Mouse (Mus musculus): Measurements from ENCODE around the gene Slc16a9.
"Not testable (repeated sequence)": the region's sequence is repeated elsewhere in the genome, so short reads cannot be mapped to it uniquely, and the experiment has no call there.

Slc16a9 gene

GRCm38 (mm10) chr10:70244921-70245558, at the start of gene Slc16a9:
TSS of gene Slc16a9 (plus strand) at chr10:70245100.
- in situ Hi-C loops (cut with MboI; ENCODE audit: low pct_unique_long_range_greater_than_20kb in 1 of 2, low sequenced_read_pairs in 2 of 2, unreplicated experiment in 1 of 2), result no loop called here

GRCm38 (mm10) chr10:70195279-70195678, 49.6 kb upstream of the Slc16a9 start:
- in situ Hi-C loops (cut with MboI; ENCODE audit: low pct_unique_long_range_greater_than_20kb in 1 of 2, low sequenced_read_pairs in 2 of 2, unreplicated experiment in 1 of 2), result no loop called here

DNA sequence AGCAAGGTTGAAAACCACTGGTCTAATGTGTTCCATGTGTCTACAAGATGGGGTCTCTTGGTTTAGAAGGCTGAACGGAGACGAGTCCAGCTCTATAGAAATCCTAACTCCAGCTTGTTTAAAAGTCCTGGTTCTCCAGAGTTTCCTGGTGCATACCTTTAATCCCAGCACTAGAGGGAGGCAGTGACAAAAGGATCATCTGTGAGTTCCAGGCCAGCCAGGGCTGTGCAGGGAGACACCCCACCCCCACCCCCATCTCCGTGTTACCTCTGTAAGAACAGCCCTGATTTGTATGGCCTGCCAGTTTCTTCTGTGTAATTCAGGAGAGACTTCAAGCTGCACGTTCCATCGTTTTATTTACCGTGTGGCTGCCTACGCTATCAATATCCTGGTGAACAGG, 49.1 kb upstream of the Slc16a9 start:
- in situ Hi-C loops (cut with MboI; ENCODE audit: low pct_unique_long_range_greater_than_20kb in 1 of 2, low sequenced_read_pairs in 2 of 2, unreplicated experiment in 1 of 2), result no loop called here

DNA sequence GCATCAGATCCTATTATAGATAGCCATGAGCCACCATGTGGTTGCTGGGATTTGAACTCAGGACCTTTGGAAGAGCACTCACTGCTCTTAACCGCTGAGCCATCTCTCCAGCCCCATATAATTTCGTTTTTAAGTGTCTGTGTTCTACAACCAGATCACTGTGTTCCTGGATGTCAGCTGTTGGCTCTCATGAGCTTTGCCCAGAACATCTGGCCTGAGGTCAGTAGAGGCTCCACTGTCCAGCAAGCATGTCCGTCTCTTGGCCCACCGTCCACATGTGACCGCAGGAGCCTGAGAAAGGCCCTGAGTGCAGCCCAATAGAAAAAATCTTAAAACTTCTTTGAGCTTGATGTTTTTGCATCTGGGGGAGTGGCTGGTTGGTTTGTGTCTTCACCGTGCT, 48.2 kb upstream of the Slc16a9 start:
- in situ Hi-C loops (cut with MboI; ENCODE audit: low pct_unique_long_range_greater_than_20kb in 1 of 2, low sequenced_read_pairs in 2 of 2, unreplicated experiment in 1 of 2), result no loop called here

- in situ Hi-C loops (cut with MboI; ENCODE audit: low pct_unique_long_range_greater_than_20kb in 1 of 2, low sequenced_read_pairs in 2 of 2, unreplicated experiment in 1 of 2), result no loop called here
Measured at GRCm38 (mm10) chr10:70197601-70198000, 47.3 kb upstream of the Slc16a9 start.

DNA sequence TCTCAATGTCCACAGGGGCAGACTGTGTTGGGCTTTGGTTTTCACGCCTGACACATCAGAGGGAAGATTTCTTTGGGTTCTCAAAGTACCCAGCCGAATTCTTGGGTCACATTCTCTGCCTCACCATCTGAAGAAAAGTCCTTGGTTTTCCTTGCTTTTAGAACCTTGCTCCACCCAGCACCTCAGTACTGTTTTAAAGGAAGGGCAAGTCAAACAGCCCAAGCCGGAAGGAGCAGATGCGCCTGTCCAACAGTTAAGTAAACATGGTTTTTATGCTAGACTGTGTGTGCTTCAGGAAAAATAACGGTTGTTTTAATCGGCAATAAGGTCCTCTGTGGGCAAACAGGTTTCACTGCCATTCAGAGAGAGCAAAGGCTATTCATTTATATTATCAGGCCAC, 46.9 kb upstream of the Slc16a9 start:
- in situ Hi-C loops (cut with MboI; ENCODE audit: low pct_unique_long_range_greater_than_20kb in 1 of 2, low sequenced_read_pairs in 2 of 2, unreplicated experiment in 1 of 2), result no loop called here

DNA sequence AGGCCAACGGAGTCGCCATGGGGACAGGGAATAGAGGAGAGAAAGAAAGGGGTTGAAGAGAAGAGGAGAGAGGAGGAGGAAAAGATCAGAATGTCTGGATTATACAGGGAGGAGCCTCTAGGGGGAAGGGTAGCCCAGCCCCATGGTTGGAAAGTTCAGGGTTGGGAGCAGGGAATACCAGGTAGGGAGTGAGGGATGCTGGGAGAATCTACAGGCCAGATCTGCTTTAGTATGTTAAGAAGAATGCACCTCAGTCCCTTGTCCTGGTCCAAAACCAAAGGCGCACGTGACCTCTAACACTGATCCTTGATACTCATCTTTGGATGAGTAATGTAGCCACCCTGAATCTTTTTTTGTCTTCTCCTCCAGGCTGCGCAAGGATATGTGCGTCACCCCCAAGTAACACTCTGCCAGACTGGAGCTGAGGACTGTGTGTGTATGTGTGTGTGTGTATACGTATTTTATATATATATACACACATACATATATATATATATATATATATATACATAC, 45.9 kb upstream of the Slc16a9 start:
- in situ Hi-C loops (cut with MboI; ENCODE audit: low pct_unique_long_range_greater_than_20kb in 1 of 2, low sequenced_read_pairs in 2 of 2, unreplicated experiment in 1 of 2), result no loop called here

DNA sequence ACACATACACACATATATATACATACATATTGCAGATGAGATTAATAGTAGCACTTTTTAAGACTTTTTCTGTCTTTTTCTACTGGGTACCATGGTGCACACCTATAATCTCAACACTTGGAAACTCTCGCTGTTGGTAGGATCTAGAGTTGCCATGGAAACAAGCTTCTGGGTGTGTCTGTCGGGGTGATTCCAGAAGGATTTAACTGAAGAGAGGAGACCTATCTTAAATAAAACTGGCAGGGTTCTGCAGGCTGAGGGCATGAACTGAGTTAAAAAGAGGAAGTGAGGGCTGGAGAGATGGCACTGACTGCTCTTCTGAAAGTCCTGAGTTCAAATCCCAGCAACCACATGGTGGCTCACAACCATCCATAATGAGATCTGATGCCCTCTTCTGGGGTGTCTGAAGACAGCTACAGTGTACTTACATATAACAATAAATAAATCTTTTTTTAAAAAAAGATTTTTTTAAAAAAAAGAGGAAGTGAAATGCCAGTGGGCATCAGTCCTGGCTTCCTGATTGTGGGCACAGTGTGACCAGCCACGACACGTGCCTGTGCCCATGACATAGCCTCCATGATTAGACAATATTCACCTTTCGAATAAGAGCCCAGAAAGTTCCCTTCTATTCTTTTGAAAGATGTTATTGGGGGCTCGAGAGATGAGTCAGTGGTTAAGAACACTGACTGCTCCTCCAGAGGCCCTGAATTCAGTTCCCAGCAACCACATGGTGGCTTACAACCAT, 45.3 kb upstream of the Slc16a9 start:
- in situ Hi-C loops (cut with MboI; ENCODE audit: low pct_unique_long_range_greater_than_20kb in 1 of 2, low sequenced_read_pairs in 2 of 2, unreplicated experiment in 1 of 2), result no loop called here

DNA sequence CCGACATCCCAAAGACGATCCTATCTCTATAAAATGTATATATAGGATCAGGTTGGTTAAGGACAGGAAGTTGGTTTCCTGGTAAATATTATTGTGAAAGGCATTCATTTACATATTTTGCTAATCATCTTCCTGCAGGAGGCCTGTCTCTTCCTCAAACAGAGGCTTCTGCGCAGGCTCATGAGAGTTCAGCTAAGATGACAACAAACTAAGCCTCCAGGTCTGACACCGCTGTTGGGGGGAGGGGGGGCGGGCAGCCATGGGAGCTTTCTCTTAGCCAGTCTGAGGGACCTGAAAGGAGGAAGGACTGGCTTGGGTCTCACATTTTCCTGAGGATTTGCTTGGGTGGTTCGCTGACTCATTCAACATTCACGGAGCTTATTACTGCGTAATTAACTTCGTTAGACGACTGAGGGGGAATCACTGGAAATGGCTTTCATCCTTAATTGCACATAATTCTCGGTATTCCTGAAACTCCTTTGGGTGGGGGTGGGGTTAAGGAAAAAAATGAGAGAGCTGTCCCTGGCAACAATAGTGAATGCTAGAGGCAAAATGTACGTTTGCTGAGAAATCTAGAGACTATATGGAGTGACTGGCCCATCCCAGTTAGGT, 43.9 kb upstream of the Slc16a9 start:
- in situ Hi-C loops (cut with MboI; ENCODE audit: low pct_unique_long_range_greater_than_20kb in 1 of 2, low sequenced_read_pairs in 2 of 2, unreplicated experiment in 1 of 2), result no loop called here

DNA sequence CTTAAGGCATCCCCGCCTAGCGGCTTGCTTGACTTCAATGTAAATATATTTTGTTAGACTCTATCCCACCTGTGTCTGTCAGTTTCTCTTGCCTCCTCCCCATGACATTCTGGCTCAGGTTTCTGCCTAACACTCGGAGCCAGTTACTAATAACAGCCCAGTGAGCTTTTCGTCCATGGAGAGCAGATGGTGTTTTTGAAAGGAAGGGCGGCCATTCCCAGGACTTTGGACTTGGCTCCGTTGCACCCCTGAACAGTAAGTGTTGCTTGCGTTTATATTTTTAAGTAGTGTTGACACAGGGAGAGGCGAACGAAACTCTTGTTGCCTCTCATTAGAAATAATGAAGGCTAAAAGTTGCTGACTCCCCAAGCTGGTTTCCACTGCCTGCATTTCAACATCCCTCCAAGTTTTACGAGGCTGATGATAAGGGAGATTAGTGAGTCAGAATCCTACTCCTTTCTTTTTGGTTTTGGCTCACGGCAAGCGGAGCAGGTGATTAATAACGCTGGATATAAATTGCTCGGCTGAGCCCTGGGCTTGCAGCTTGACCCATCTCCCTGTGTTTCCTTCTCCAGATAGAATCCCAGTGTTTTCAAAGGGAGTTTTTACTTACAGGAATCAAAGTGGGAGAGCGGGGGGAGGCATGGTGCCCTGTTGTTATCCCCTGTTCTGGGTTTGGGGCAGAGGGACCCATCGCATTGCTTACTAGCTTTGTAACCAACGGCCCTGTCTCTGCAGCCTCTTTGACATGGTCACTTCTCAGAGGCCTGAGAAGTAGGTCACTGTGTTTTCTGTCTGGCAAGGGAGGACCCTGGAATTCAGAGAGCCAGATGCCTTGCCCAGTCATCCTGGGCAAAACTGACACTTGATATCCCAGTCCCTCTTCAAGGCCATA, 40.1 kb upstream of the Slc16a9 start, which contains the start of gene Mrln:
Mrln (plus strand) TSS at position 160 of the 895 bp plus-strand sequence.
- in situ Hi-C loops (cut with MboI; ENCODE audit: low pct_unique_long_range_greater_than_20kb in 1 of 2, low sequenced_read_pairs in 2 of 2, unreplicated experiment in 1 of 2), result no loop called here

GRCm38 (mm10) chr10:70211281-70211680, 33.6 kb upstream of the Slc16a9 start:
- in situ Hi-C loops (cut with MboI; ENCODE audit: low pct_unique_long_range_greater_than_20kb in 1 of 2, low sequenced_read_pairs in 2 of 2, unreplicated experiment in 1 of 2), result no loop called here

DNA sequence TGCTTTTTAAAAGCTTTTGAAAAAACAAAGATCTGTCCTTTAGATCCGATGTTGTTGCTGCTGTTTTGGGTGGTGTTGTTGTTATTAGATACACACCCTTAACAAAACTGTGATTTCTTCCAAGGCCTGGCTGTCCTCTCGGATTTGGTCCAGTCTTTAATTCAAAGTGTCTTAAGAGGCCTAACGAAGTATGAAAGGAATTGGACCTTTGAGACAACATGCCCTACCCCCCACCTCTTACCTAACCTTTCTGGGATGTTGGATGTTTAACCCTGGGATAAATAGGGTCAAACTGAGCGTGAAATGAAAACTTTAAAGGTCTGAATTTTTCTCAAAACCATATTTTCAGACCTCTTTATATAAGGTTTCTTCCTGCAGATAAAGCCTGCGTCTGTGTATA, 23.9 kb upstream of the Slc16a9 start:
- in situ Hi-C loops (cut with MboI; ENCODE audit: low pct_unique_long_range_greater_than_20kb in 1 of 2, low sequenced_read_pairs in 2 of 2, unreplicated experiment in 1 of 2), result no loop called here

DNA sequence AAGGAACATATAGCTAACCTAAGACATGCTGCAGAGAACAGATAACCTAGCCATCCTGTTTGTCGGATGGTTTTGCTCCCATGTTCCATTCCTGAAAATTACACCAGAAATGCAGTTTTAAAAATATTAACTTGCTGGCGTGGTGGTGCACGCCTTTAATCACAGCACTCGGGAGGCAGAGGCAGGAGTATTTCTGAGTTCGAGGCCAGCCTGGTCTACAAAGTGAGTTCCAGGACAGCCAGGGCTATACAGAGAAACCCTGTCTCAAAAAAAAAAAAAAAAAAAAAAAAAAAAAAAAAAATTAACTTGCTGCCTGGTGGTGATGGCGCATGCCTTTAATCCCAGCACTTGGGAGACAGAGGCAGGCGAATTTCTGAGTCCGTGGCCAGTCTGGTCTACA, 22.7 kb upstream of the Slc16a9 start:
- in situ Hi-C loops (cut with MboI; ENCODE audit: low pct_unique_long_range_greater_than_20kb in 1 of 2, low sequenced_read_pairs in 2 of 2, unreplicated experiment in 1 of 2), result not testable (repeated sequence)

GRCm38 (mm10) chr10:70224571-70224970, 20.3 kb upstream of the Slc16a9 start:
- in situ Hi-C loops (cut with MboI; ENCODE audit: low pct_unique_long_range_greater_than_20kb in 1 of 2, low sequenced_read_pairs in 2 of 2, unreplicated experiment in 1 of 2), result no loop called here

DNA sequence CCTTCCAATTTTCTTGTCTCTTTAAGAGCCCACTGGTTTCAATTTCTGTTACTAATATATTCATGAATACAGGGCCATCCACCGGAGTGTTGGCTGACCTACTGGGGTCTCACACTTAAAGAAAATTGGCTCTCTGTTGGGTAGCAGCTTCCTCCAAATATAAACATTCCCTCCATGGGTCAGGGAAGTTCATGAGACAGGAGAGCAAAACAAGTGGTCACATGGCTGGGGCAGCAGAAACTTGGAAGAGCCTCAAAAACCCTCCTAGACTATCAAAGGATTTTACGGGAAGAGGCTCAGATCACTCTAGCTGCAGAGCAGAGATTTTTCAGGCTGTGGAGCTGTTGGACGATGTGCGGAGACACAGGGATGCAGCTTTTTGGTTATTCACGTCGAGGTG, 19.1 kb upstream of the Slc16a9 start:
- in situ Hi-C loops (cut with MboI; ENCODE audit: low pct_unique_long_range_greater_than_20kb in 1 of 2, low sequenced_read_pairs in 2 of 2, unreplicated experiment in 1 of 2), result no loop called here

GRCm38 (mm10) chr10:70226608-70227007, 18.3 kb upstream of the Slc16a9 start:
- in situ Hi-C loops (cut with MboI; ENCODE audit: low pct_unique_long_range_greater_than_20kb in 1 of 2, low sequenced_read_pairs in 2 of 2, unreplicated experiment in 1 of 2), result no loop called here

DNA sequence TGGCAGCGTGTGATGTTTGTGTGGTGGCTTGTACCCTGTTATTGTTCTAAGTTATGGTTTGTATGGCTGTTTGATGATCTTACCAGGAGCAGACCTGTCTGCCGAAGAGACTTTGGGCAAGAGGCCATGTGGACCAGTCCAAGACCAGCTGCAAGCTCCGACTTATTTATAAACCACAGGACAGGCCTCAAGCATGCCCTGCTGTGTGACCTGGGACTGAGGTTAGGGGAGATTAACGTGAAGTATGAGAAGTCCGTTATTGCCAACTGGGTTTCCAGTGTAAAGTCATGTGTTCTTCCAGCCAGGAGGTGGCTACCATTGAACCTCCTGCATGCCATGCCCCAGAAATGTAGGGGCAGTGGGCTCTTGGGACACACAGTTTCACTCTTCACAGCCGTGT, 14.5 kb upstream of the Slc16a9 start:
- in situ Hi-C loops (cut with MboI; ENCODE audit: low pct_unique_long_range_greater_than_20kb in 1 of 2, low sequenced_read_pairs in 2 of 2, unreplicated experiment in 1 of 2), result no loop called here

GRCm38 (mm10) chr10:70237936-70238335, 7.0 kb upstream of the Slc16a9 start:
- in situ Hi-C loops (cut with MboI; ENCODE audit: low pct_unique_long_range_greater_than_20kb in 1 of 2, low sequenced_read_pairs in 2 of 2, unreplicated experiment in 1 of 2), result no loop called here
